Mouse (Mus musculus) midbrain, embryonic 15.5 days (tissue): ENCODE measurements around the gene Krtap6-2. TPM values are rescaled to one million over a fixed set of nuclear protein-coding genes. Genes with fewer than 3 reads are reported as not detected.

ENCODE experiments used
- ATAC-seq: fragments of 200-750 bp; cut with Nextera tagmentation; replicated peaks from 2 replicates; pipeline ENCODE4 v1.8.0; 2017; ENCODE audit warnings: moderate TSS enrichment
- H3K27ac ChIP-seq: fragments of 300-500 bp; sonication (generic); 2 replicates; pipeline ENCODE4 v1.5.1; 2015; ENCODE audit warnings: mild to moderate bottlenecking, inconsistent platforms
- H3K27me3 ChIP-seq: fragments of 300-500 bp; sonication (generic); replicated peaks from 2 replicates; pipeline ENCODE4 v1.6.1; 2015; ENCODE audit warnings: inconsistent platforms
- H3K36me3 ChIP-seq: fragments of 300-500 bp; sonication (generic); replicated peaks from 2 replicates; pipeline ENCODE4 v1.6.1; 2015; ENCODE audit warnings: inconsistent platforms
- H3K4me1 ChIP-seq: fragments of 300-500 bp; sonication (generic); 2 replicates; pipeline ENCODE4 v1.6.1; 2015; ENCODE audit warnings: inconsistent platforms
- H3K4me2 ChIP-seq: fragments of 300-500 bp; sonication (generic); 2 replicates; pipeline ENCODE4 v1.6.1; 2015; ENCODE audit warnings: inconsistent platforms, mild to moderate bottlenecking, moderate library complexity
- H3K4me3 ChIP-seq: fragments of 300-500 bp; sonication (generic); 2 replicates; pipeline ENCODE4 v1.5.1; 2015; ENCODE audit warnings: mild to moderate bottlenecking, inconsistent platforms
- H3K9ac ChIP-seq: fragments of 300-500 bp; sonication (generic); 2 replicates; pipeline ENCODE4 v1.6.1; 2015; ENCODE audit warnings: mild to moderate bottlenecking, inconsistent platforms
- H3K9me3 ChIP-seq: fragments of 300-500 bp; sonication (generic); 2 replicates; pipeline ENCODE4 v1.6.1; 2016; ENCODE audit warnings: inconsistent platforms
- WGBS: fragments of 180-500 bp; shearing (Covaris S2); methylation state at CpG from one replicate; pipeline ENCODE4 v1.1.7; 2015; ENCODE audit warnings: mixed read lengths; 5-methylcytosine and 5-hydroxymethylcytosine counted together
- polyA plus RNA-seq: library from polyadenylated mRNA; unstranded; fragments of >200 nt; fragmentation: Nextera tagmentation; extraction: Ambion mirVana; gene quantifications from 2 replicates; pipeline ENCODE4 v1.2.1, GENCODE M21; 2015

Gene Krtap6-2
- not detected in 2 replicates for polyA plus RNA-seq

DNA sequence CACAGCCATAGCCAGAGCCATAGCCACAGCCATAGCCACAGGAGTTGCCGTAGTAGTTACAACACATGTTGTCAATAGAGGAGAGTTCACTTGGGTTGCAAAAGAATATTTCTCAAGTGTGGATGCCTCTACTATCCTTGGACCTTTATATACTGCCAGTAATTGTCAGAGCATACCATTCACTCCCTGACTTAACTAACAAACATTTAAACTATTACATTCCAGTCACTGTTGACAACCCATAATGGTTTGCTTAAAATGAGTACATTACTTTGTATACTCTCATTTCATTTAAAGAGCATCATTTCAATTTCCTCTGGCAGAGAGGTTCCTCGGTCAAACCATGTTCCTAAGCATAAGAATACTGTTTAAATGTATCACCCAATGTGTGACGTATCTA is at the start of gene Krtap6-2:
Krtap6-2 (minus strand) TSS at position 101 of the 400 bp plus-strand sequence.
- ATAC-seq = no peak
- H3K4me2 ChIP-seq = no peak within 1 kb of the TSS
- H3K36me3 ChIP-seq = no peaks in the 10 kb centered on the region
- 93% methylated on average over 3 of the region's 3 CpGs for WGBS
- no peak within 1 kb of the TSS for H3K9ac ChIP-seq
- H3K4me1 ChIP-seq = no peaks in the 10 kb centered on the region
- no peaks in the 10 kb centered on the region for H3K27me3 ChIP-seq
- no peak within 1 kb of the TSS for H3K4me3 ChIP-seq
- H3K27ac ChIP-seq = no peak within 1 kb of the TSS
- H3K9me3 ChIP-seq = no peaks in the 10 kb centered on the region

DNA sequence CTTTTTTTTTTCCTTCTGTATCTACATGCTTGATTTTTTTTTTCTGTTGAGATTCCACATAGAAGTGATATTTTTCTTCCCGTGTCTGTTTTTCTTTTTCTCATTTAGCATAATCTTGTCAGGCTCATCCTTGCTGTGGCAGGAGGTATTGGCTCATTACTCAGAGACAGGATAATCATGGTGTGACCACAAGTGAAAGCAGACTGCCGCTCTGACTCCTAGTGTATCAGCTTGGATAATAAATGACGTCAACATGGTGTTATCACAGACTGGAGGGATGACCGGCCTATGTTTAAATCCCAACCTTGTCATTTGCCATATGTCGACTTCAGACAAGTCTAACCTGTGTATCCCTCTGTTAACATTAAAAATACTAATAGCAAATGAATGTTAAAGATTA is 41.3 kb upstream of the Krtap6-2 start:
- no peaks in the 10 kb centered on the region for H3K4me1 ChIP-seq
- no peaks in the 10 kb centered on the region for H3K9me3 ChIP-seq
- 76% methylated on average over 5 of the region's 5 CpGs for WGBS
- H3K27ac ChIP-seq = no peak overlapping the region
- H3K4me3 ChIP-seq = no peak overlapping the region
- no peaks in the 10 kb centered on the region for H3K36me3 ChIP-seq
- no peak for ATAC-seq
- H3K27me3 ChIP-seq = no peaks in the 10 kb centered on the region
- H3K9ac ChIP-seq = no peak overlapping the region
- no peak overlapping the region for H3K4me2 ChIP-seq

DNA sequence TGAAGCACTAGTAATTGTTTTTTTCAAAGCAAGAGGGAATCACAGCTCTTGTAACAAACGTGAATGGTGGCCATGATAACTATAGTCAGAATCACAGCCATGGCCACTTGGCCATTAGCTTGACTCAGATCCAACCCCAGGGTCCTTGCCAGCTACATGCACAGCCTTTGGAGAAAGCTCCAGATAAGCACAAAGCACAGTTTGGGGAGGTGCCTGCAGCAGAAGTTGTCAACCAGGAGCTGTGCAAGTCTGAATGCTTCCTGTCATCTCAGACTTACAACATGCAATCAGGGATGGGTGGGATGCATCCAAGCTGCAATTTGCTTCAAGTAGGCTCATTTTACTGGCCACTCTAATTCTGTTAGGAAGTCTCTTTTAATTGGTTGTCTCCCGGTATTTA is 9.7 kb upstream of the Krtap6-2 start:
- H3K36me3 ChIP-seq = no peaks in the 10 kb centered on the region
- H3K9ac ChIP-seq = no peak overlapping the region
- no peak overlapping the region for H3K27ac ChIP-seq
- no peak overlapping the region for H3K4me3 ChIP-seq
- no peaks in the 10 kb centered on the region for H3K9me3 ChIP-seq
- H3K27me3 ChIP-seq = no peaks in the 10 kb centered on the region
- ATAC-seq = no peak
- WGBS = 82% methylated on average over 2 of the region's 2 CpGs
- no peaks in the 10 kb centered on the region for H3K4me1 ChIP-seq
- no peak overlapping the region for H3K4me2 ChIP-seq

DNA sequence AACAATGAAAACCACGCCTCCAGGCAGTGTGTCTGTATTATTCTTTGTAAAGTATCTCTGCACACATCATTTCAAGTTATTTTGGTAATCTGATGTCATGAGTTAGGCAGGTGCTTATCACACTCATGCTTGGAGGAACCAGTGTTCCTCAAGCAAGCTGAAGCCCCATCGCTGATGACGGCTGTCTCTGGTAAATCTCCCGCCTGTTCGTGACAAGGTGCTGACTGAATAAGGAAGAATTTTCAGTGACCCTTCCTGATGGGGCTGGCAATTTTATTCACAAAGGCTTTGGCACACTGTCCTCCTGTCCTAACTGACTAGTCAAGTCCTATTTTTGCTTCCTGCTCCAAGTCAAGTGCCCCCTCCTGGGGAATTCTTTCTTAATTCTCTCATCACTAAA is 5.4 kb upstream of the Krtap6-2 start:
- H3K9ac ChIP-seq = no peak overlapping the region
- no peaks in the 10 kb centered on the region for H3K27me3 ChIP-seq
- H3K4me3 ChIP-seq = no peak overlapping the region
- WGBS = 86% methylated on average over 5 of the region's 5 CpGs
- H3K9me3 ChIP-seq = no peaks in the 10 kb centered on the region
- H3K4me2 ChIP-seq = no peak overlapping the region
- ATAC-seq = no peak
- no peaks in the 10 kb centered on the region for H3K36me3 ChIP-seq
- H3K4me1 ChIP-seq = no peaks in the 10 kb centered on the region
- no peak overlapping the region for H3K27ac ChIP-seq

DNA sequence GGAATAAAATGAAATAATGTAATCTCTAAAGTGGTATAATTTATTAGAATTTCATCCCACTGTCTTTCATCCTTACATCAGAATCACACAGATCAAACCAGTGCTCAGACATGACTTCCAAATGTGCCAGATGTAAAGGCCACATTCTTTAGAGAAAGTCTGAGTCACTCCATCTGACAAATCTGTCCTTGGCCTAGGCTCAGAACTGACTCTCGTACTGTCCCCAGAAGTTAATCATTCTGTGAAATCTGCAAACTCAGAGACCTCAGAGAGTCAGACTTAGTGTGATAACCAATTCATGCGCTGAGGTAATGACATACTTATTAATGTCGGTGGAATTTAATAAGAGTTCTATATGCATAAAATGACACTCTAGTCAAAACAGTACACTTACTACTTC is 3.6 kb downstream of the Krtap6-2 start:
- Histone ChIP-seq H3K4me3 (no peak overlapping the region), H3K27ac (no peak overlapping the region), H3K36me3 (no peaks in the 10 kb centered on the region), H3K4me1 (no peaks in the 10 kb centered on the region), H3K4me2 (no peak overlapping the region), H3K9ac (no peak overlapping the region), H3K9me3 (no peaks in the 10 kb centered on the region), H3K27me3 (no peaks in the 10 kb centered on the region)
- 92% methylated on average over 3 of the region's 3 CpGs for WGBS
- no peak for ATAC-seq

DNA sequence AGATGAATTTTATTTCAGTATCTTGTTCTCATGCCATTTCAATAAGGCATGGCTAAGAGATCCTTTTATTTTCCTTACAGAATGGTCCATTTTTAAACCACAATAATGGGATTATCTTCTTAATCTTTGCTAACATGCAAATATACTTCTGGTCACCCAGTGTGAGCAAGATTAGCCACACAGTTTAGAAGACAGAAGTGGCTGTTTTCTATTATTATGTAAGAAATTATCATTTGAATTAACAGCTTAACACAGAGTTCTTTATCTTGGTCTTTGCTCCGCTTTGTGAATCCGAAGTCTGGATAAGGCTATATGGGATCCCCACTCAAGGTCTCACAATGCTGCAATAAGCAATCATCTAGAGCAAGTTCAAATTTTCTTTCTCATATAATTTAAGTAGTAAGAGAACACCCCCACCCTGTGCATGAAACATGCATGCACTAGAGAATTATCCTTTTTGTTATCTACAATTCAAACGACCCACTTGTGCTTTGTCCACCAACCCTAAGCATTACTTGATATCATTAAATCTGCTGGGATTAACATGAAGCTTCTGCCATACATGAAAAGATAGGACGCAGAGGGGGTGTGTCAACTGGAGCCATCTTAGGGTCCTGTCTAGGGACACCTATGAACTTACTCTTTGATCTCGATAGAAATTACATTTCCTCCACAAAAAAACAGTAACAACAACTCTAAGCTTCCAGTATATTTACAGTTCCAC is 9.4 kb downstream of the Krtap6-2 start:
- Histone ChIP-seq H3K27me3 (no peaks in the 10 kb centered on the region), H3K4me2 (no peak overlapping the region), H3K9me3 (no peaks in the 10 kb centered on the region), H3K4me3 (no peak overlapping the region), H3K27ac (no peak overlapping the region), H3K9ac (no peak overlapping the region), H3K4me1 (no peaks in the 10 kb centered on the region), H3K36me3 (no peaks in the 10 kb centered on the region)
- peak; percentile 65 for ATAC-seq
- WGBS = 28% methylated on average over 5 of the region's 5 CpGs

DNA sequence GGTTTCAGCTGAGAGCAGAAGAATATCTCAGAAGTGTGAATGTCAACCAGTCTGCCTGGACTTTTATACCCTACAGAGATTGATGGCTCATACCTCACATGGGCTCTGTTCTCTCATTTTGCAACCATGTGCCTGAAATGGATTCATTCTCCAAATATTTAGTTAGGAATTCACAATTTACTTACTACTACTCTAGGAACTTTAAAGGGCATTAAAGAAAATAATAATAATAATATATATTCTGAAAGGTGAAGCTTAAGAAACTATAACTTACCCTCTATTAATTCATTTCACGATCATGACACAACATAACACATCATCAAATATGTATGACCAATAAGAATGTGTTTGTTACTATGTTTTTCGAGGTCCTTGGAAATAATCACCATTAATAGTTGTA is 16.1 kb downstream of the Krtap6-2 start, which contains the start of gene Krtap21-1:
Krtap21-1 (minus strand) TSS at position 101 of the 400 bp plus-strand sequence.
- H3K36me3 ChIP-seq = no peaks in the 10 kb centered on the region
- no peaks in the 10 kb centered on the region for H3K4me1 ChIP-seq
- H3K4me2 ChIP-seq = no peak within 1 kb of the TSS
- H3K4me3 ChIP-seq = no peak within 1 kb of the TSS
- no peak for ATAC-seq
- H3K9ac ChIP-seq = no peak within 1 kb of the TSS
- no peaks in the 10 kb centered on the region for H3K27me3 ChIP-seq
- H3K9me3 ChIP-seq = no peaks in the 10 kb centered on the region
- no peak within 1 kb of the TSS for H3K27ac ChIP-seq
- WGBS = 87% methylated on average over 2 of the region's 2 CpGs

DNA sequence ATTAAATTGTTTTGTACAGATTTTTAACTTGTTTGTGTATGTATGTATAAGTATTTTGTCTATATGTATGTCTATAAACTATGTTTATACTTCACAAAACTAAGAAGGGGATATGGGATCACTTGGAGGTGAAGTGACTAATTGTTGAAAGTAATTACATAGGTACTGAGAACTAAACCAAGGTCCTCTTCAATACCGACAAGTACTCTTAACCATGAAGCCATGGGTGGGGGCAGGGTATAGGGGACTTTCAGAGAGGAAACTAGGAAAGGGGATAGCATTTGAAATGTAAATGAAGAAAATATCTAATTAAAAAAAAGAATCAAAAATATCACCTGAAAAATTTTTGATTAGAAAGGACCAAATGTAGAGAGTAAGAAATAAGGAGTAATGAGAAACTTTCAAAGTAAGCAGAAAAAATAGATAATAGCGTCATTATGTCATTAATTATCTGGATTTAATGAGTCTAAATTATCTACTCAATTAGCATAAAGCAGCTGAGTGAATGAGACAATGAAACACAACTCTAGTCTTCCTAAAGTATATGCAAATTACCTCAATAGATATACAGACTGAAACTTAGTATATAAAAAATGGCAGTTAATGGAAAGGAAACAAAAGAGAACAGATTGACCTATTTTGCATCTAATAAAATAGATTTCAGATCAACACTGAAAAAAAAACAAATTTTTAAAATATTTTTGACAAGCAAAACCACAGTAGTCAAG is 47.0 kb downstream of the Krtap6-2 start:
- no peaks in the 10 kb centered on the region for H3K36me3 ChIP-seq
- H3K27me3 ChIP-seq = no peaks in the 10 kb centered on the region
- 70% methylated on average over 2 of the region's 2 CpGs for WGBS
- H3K4me3 ChIP-seq = no peak overlapping the region
- no peak overlapping the region for H3K9ac ChIP-seq
- H3K4me1 ChIP-seq = no peaks in the 10 kb centered on the region
- no peaks in the 10 kb centered on the region for H3K9me3 ChIP-seq
- ATAC-seq = no peak
- no peak overlapping the region for H3K27ac ChIP-seq
- H3K4me2 ChIP-seq = no peak overlapping the region

Other genes starting within 250 kb of the Krtap6-2 start
- gene 1110057P08Rik, start 245.4 kb downstream of the Krtap6-2 start, polyA plus RNA-seq = not detected in 2 replicates
- not detected in 2 replicates for gene Krtap20-2, start 214.2 kb downstream of the Krtap6-2 start, polyA plus RNA-seq
- not detected in 2 replicates for gene Krtap21-1, start 16.2 kb downstream of the Krtap6-2 start, polyA plus RNA-seq
- gene Krtap8-1, start 67.8 kb upstream of the Krtap6-2 start, polyA plus RNA-seq = not detected in 2 replicates
- gene Krtap7-1, start 88.2 kb upstream of the Krtap6-2 start, polyA plus RNA-seq = not detected in 2 replicates
- not detected in 2 replicates for gene Krtap11-1, start 151.1 kb upstream of the Krtap6-2 start, polyA plus RNA-seq